ENCODE assay signal across 15 mouse cellular contexts in genomic region chr3:109466541-109466940, GRCm38 (mm10).
"Had no signal": no experiment of that assay in that cellular context is flagged by ENCODE, and none has a peak within 500 bp of the region (broad histone marks: within the 10 kb centered on the region; RNA-seq: fewer than 3 reads in every experiment).

No protein-coding gene starts in this region.

- H3K4me1 ChIP-seq: limb, embryonic 15.5 days had no signal

- H3K27ac ChIP-seq: kidney, postnatal 0 days; left cerebral cortex, adult 2 months; limb, embryonic 12.5 days; limb, embryonic 15.5 days; liver, embryonic 14.5 days had no signal

- ATAC-seq: liver, postnatal 0 days had no signal

- H3K27me3 ChIP-seq: limb, embryonic 12.5 days; limb, embryonic 15.5 days had no signal

- H3K9ac ChIP-seq: limb, embryonic 12.5 days; limb, embryonic 15.5 days; liver, embryonic 14.5 days; liver, postnatal 0 days; lung, embryonic 14.5 days had no signal

- H3K4me2 ChIP-seq: limb, embryonic 12.5 days; limb, embryonic 15.5 days; liver, embryonic 11.5 days; lung, embryonic 14.5 days; midbrain, embryonic 11.5 days had no signal

- H3K36me3 ChIP-seq: limb, embryonic 12.5 days; limb, embryonic 15.5 days had no signal

- H3K4me3 ChIP-seq: left cerebral cortex, adult 2 months; limb, embryonic 12.5 days; limb, embryonic 15.5 days had no signal

- H3K9me3 ChIP-seq: limb, embryonic 12.5 days; limb, embryonic 15.5 days had no signal

- DNase-seq: layer of hippocampus, postnatal 36 days; left cerebral cortex, postnatal 4 days; liver, postnatal 0 days; lung, embryonic 14.5 days; midbrain, embryonic 14.5 days; thymus, adult 2 months; thymus, postnatal 14 days; thymus, postnatal 4 days had no signal
